Mouse (Mus musculus) T-helper 17 cell (primary cell): ENCODE data around the gene Sv2b.
"Not testable (repeated sequence)": the region's sequence is repeated elsewhere in the genome, so short reads cannot be mapped to it uniquely, and the experiment has no call there.

ENCODE experiments used
- in situ Hi-C, 2 experiments: fragments of 300-600 bp; cut with MboI, MseI; formaldehyde crosslinking; loops; 1 replicate in 1 of 2; 2 replicates in 1 of 2; pipeline ENCODE4 v1.15.1; 2025; ENCODE audit warnings: high pct_unique_total_duplicates in 2 of 2

The Sv2b gene

GRCm38 (mm10) chr7:75216180-75216579, 92.9 kb downstream of the Sv2b start:
- in situ Hi-C loops = loop anchor here (5.0 to 10.0 kb wide), 2 partner anchors 81 to 411 kb away; no protein-coding TSS in a partner anchor

GRCm38 (mm10) chr7:75209221-75209641, 99.8 kb downstream of the Sv2b start:
- in situ Hi-C loops = no loop called here

- in situ Hi-C loops = no loop called here
Observed at GRCm38 (mm10) chr7:75207965-75208644, 101.0 kb downstream of the Sv2b start.

- in situ Hi-C loops = no loop called here
Observed at GRCm38 (mm10) chr7:75206671-75207070, 102.4 kb downstream of the Sv2b start.

- in situ Hi-C loops = no loop called here
Observed at GRCm38 (mm10) chr7:75205386-75205785, 103.7 kb downstream of the Sv2b start.

GRCm38 (mm10) chr7:75194919-75195230, 114.2 kb downstream of the Sv2b start:
- in situ Hi-C loops = not testable (repeated sequence)

- in situ Hi-C loops = no loop called here
Observed at GRCm38 (mm10) chr7:75194158-75194918, 114.7 kb downstream of the Sv2b start.

GRCm38 (mm10) chr7:75190192-75190591, 118.9 kb downstream of the Sv2b start:
- in situ Hi-C loops = no loop called here

GRCm38 (mm10) chr7:75175042-75175441, 134.0 kb downstream of the Sv2b start:
- in situ Hi-C loops = no loop called here

GRCm38 (mm10) chr7:75167481-75167880, 141.6 kb downstream of the Sv2b start:
- in situ Hi-C loops = no loop called here

- in situ Hi-C loops = loop anchor here in 1 of 2 experiments (25.0 kb wide), 1 partner anchor 715 kb away; no protein-coding TSS in a partner anchor
Observed at GRCm38 (mm10) chr7:75147174-75147573, 161.9 kb downstream of the Sv2b start.

- in situ Hi-C loops = loop anchor here in 1 of 2 experiments (25.0 kb wide), 1 partner anchor 720 kb away; no protein-coding TSS in a partner anchor
Observed at GRCm38 (mm10) chr7:75142800-75143199, 166.3 kb downstream of the Sv2b start.

- in situ Hi-C loops = loop anchor here in 1 of 2 experiments (25.0 kb wide), 1 partner anchor 720 kb away; no protein-coding TSS in a partner anchor
Observed at GRCm38 (mm10) chr7:75141919-75142700, 167.0 kb downstream of the Sv2b start.

GRCm38 (mm10) chr7:75139306-75139705, 169.8 kb downstream of the Sv2b start:
- in situ Hi-C loops = loop anchor here (5.0 to 25.0 kb wide), 7 partner anchors 75 to 723 kb away; no protein-coding TSS in a partner anchor

GRCm38 (mm10) chr7:75134710-75135617, 174.1 kb downstream of the Sv2b start:
- in situ Hi-C loops = loop anchor here (5.0 to 25.0 kb wide), 7 partner anchors 80 to 727 kb away; no protein-coding TSS in a partner anchor

GRCm38 (mm10) chr7:75128036-75128435, 181.0 kb downstream of the Sv2b start:
- in situ Hi-C loops = loop anchor here in 1 of 2 experiments (25.0 kb wide), 1 partner anchor 734 kb away; no protein-coding TSS in a partner anchor

GRCm38 (mm10) chr7:75124067-75124466, 185.0 kb downstream of the Sv2b start:
- in situ Hi-C loops = loop anchor here in 1 of 2 experiments (25.0 kb wide), 1 partner anchor 387 kb away; no protein-coding TSS in a partner anchor

GRCm38 (mm10) chr7:75118022-75118673, 190.9 kb downstream of the Sv2b start:
- in situ Hi-C loops = loop anchor here in 1 of 2 experiments (10.0 to 25.0 kb wide), 2 partner anchors 381 to 1093 kb away; no protein-coding TSS in a partner anchor

- in situ Hi-C loops = loop anchor here in 1 of 2 experiments (5.0 to 25.0 kb wide), 3 partner anchors 373 to 1086 kb away; no protein-coding TSS in a partner anchor
Observed at GRCm38 (mm10) chr7:75110689-75111088, 198.4 kb downstream of the Sv2b start.

- in situ Hi-C loops = loop anchor here (5.0 to 25.0 kb wide), 3 partner anchors 370 to 735 kb away; partner anchors contain the start of gene Slco3a1 (in 1 of the 2)
Observed at GRCm38 (mm10) chr7:75107441-75107840, 201.6 kb downstream of the Sv2b start.
